Mouse (Mus musculus) adrenal gland, postnatal 25 days (tissue): Measurements from ENCODE around the gene Dnah17. TPM values are rescaled to one million over a fixed set of nuclear protein-coding genes. Genes with fewer than 3 reads are reported as not detected.
A peak's percentile ranks its signal among the peaks of the same experiment; 100 is the strongest.

Source experiments
- DNase-seq: peaks from one replicate; pipeline ENCODE4 v3.0.0; 2021; ENCODE audit warnings: mixed read lengths
- total RNA-seq: library from RNA; stranded (reverse); gene quantifications from 2 replicates; pipeline ENCODE4 v1.2.3, GENCODE M21; 2021

The Dnah17 gene
- total RNA-seq, 1 experiment from 2014 or later, result 0.03 TPM

GRCm38 (mm10) chr11:118085961-118086360, 44.5 kb downstream of the Dnah17 start:
- DNase-seq, result no peak

- no peak for DNase-seq
Observed at GRCm38 (mm10) chr11:118085176-118085575, 45.3 kb downstream of the Dnah17 start.

- DNase-seq, result no peak
Observed at GRCm38 (mm10) chr11:118084266-118084665, 46.2 kb downstream of the Dnah17 start.

GRCm38 (mm10) chr11:118083811-118084210, 46.6 kb downstream of the Dnah17 start:
- peak; percentile 69 for DNase-seq

- no peak for DNase-seq
Observed at GRCm38 (mm10) chr11:118082294-118082693, 48.1 kb downstream of the Dnah17 start.

- DNase-seq, result no peak
Observed at GRCm38 (mm10) chr11:118079750-118080149, 50.7 kb downstream of the Dnah17 start.

GRCm38 (mm10) chr11:118076929-118077328, 53.5 kb downstream of the Dnah17 start:
- no peak for DNase-seq

- no peak for DNase-seq
Observed at GRCm38 (mm10) chr11:118075035-118075522, 55.4 kb downstream of the Dnah17 start.

GRCm38 (mm10) chr11:118071227-118071912, 59.1 kb downstream of the Dnah17 start:
- DNase-seq, result no peak

- no peak for DNase-seq
Observed at GRCm38 (mm10) chr11:118068812-118069332, 61.6 kb downstream of the Dnah17 start.

GRCm38 (mm10) chr11:118067588-118067987, 62.8 kb downstream of the Dnah17 start:
- no peak for DNase-seq

GRCm38 (mm10) chr11:118060038-118060437, 70.4 kb downstream of the Dnah17 start:
- no peak for DNase-seq

- no peak for DNase-seq
Observed at GRCm38 (mm10) chr11:118058872-118059271, 71.6 kb downstream of the Dnah17 start.

GRCm38 (mm10) chr11:118058367-118058766, 72.1 kb downstream of the Dnah17 start:
- no peak for DNase-seq

- DNase-seq, result no peak
Observed at GRCm38 (mm10) chr11:118050174-118050573, 80.3 kb downstream of the Dnah17 start.

GRCm38 (mm10) chr11:118049641-118050040, 80.8 kb downstream of the Dnah17 start:
- DNase-seq, result no peak

- peak; percentile 58 for DNase-seq
Observed at GRCm38 (mm10) chr11:118043293-118043907, 87.0 kb downstream of the Dnah17 start.

GRCm38 (mm10) chr11:118042791-118043190, 87.6 kb downstream of the Dnah17 start:
- DNase-seq, result no peak

- DNase-seq, result no peak
Observed at GRCm38 (mm10) chr11:118035068-118035467, 95.4 kb downstream of the Dnah17 start.

- no peak for DNase-seq
Observed at GRCm38 (mm10) chr11:118034395-118034794, 96.0 kb downstream of the Dnah17 start.

GRCm38 (mm10) chr11:118031134-118031533, 99.3 kb downstream of the Dnah17 start:
- DNase-seq, result no peak

- no peak for DNase-seq
Observed at GRCm38 (mm10) chr11:118029170-118029569, 101.3 kb downstream of the Dnah17 start.

- DNase-seq, result no peak
Observed at GRCm38 (mm10) chr11:118024111-118024510, 106.3 kb downstream of the Dnah17 start.

- no peak for DNase-seq
Observed at GRCm38 (mm10) chr11:118023475-118023874, 107.0 kb downstream of the Dnah17 start.
